21 mouse cellular contexts compared by ENCODE assay signal in genomic region chr6:100083868-100084477, GRCm38 (mm10).
DNase-seq lines count a peak whose midpoint lies in the region; ATAC-seq and TF ChIP-seq lines count a peak whose summit lies in the region.
"Had no signal": no experiment of that assay in that cellular context is flagged by ENCODE, and none has a peak within 500 bp of the region (broad histone marks: within the 10 kb centered on the region; RNA-seq: fewer than 3 reads in every experiment).

No protein-coding gene starts in this region.

- H3K4me2 ChIP-seq in midbrain, embryonic 11.5 days: no peak overlapping the region
- no peak overlapping the region for H3K4me2 ChIP-seq in midbrain, embryonic 14.5 days (ENCODE audit: low read length)
- H3K4me2 ChIP-seq: embryonic facial prominence, embryonic 13.5 days; embryonic facial prominence, embryonic 15.5 days; forebrain, embryonic 12.5 days had no signal

- no peak overlapping the region for H3K4me3 ChIP-seq in midbrain, embryonic 11.5 days (ENCODE audit: low read depth, low read length)
- H3K4me3 ChIP-seq in midbrain, embryonic 14.5 days (replicated peaks; ENCODE audit: low read depth, low read length): no peak overlapping the region
- H3K4me3 ChIP-seq in ES-E14 (ENCODE audit: insufficient read depth in 1 of 2, low read depth in 1 of 2, low read length in 2 of 2, poor library complexity in 1 of 2, severe bottlenecking in 1 of 2): no peak overlapping the region
- H3K4me3 ChIP-seq: embryonic facial prominence, embryonic 13.5 days; embryonic facial prominence, embryonic 15.5 days; erythroblast, embryonic 14.5 days; forebrain, embryonic 10.5 days; forebrain, embryonic 12.5 days had no signal

- in situ Hi-C loops in ES-E14 (cut with MboI; ENCODE audit: low sequenced_read_pairs in 2 of 2, unreplicated experiment in 2 of 2): no loop called here

- ATAC-seq in midbrain, embryonic 11.5 days (ENCODE audit: low FRiP score): no peak
- ATAC-seq in midbrain, embryonic 14.5 days (ENCODE audit: low FRiP score, low TSS enrichment): no peak
- ATAC-seq: forebrain, embryonic 14.5 days; forebrain, embryonic 16.5 days had no signal

- H3K36me3 ChIP-seq in midbrain, embryonic 11.5 days (ENCODE audit: control insufficient read depth, insufficient read depth, low read length): no peaks in the 10 kb centered on the region
- no peaks in the 10 kb centered on the region for H3K36me3 ChIP-seq in midbrain, embryonic 14.5 days (ENCODE audit: control insufficient read depth, insufficient read depth, low read length)
- no peaks in the 10 kb centered on the region for H3K36me3 ChIP-seq in ES-E14 (ENCODE audit: control insufficient read depth, insufficient read depth, low read length, poor library complexity, severe bottlenecking)
- H3K36me3 ChIP-seq: embryonic facial prominence, embryonic 13.5 days; embryonic facial prominence, embryonic 15.5 days; forebrain, embryonic 10.5 days; forebrain, embryonic 12.5 days had no signal

- H3K4me1 ChIP-seq in midbrain, embryonic 11.5 days (ENCODE audit: control insufficient read depth, insufficient read depth, low read length): no peaks in the 10 kb centered on the region
- no peaks in the 10 kb centered on the region for H3K4me1 ChIP-seq in midbrain, embryonic 14.5 days (ENCODE audit: control insufficient read depth, insufficient read depth, low read length)
- H3K4me1 ChIP-seq in ES-E14 (ENCODE audit: control insufficient read depth in 2 of 2, insufficient read depth in 2 of 2, low read length in 2 of 2, poor library complexity in 1 of 2): 0 out of 4 replicates have a peak, but pooled peaks cover 0 to 2% of the 10 kb centered on the region in 2 experiments
- H3K4me1 ChIP-seq: forebrain, embryonic 10.5 days; forebrain, embryonic 12.5 days had no signal

- H3K27ac ChIP-seq in midbrain, embryonic 11.5 days (ENCODE audit: low read depth, low read length): no peak overlapping the region
- no peak overlapping the region for H3K27ac ChIP-seq in midbrain, embryonic 14.5 days (replicated peaks; ENCODE audit: low read depth, low read length)
- H3K27ac ChIP-seq in ES-E14 (ENCODE audit: insufficient read depth, low read depth, low read length, poor library complexity, severe bottlenecking): no peak overlapping the region
- H3K27ac ChIP-seq: embryonic facial prominence, embryonic 13.5 days; embryonic facial prominence, embryonic 15.5 days; forebrain, embryonic 10.5 days; forebrain, embryonic 12.5 days had no signal

- no peaks in the 10 kb centered on the region for H3K9me3 ChIP-seq in midbrain, embryonic 11.5 days (ENCODE audit: control insufficient read depth, low read length)
- H3K9me3 ChIP-seq in midbrain, embryonic 14.5 days (ENCODE audit: control insufficient read depth, low read length): 0 out of 2 replicates have a peak, but pooled peaks cover 5% of the 10 kb centered on the region
- H3K9me3 ChIP-seq in ES-E14 (ENCODE audit: control insufficient read depth, insufficient read depth, low read depth, low read length): no peaks in the 10 kb centered on the region
- H3K9me3 ChIP-seq: embryonic facial prominence, embryonic 13.5 days; embryonic facial prominence, embryonic 15.5 days; forebrain, embryonic 10.5 days had no signal

- 94% methylated on average over 4 of the region's 4 CpGs for WGBS in midbrain, embryonic 11.5 days
- 97% methylated on average over 4 of the region's 4 CpGs for WGBS in midbrain, embryonic 14.5 days

- DNase-seq in midbrain, embryonic 11.5 days (ENCODE audit: low spot score, missing footprints): peak; percentile 0
- no peak for DNase-seq in midbrain, embryonic 14.5 days
- no peak for DNase-seq in ES-E14 (ENCODE audit: low read depth, low spot score)
- DNase-seq in adrenal gland, adult (ENCODE audit: inconsistent age in 2 of 2, low spot score in 1 of 2): no peak
- no peak for DNase-seq in liver
- DNase-seq: adrenal gland, adult 8-10 months; adrenal gland, postnatal 14 days; adrenal gland, postnatal 36 days; cerebellum, adult 11-12 months; cerebellum, adult 2 months; cerebellum, adult 9-10 months; cerebellum, postnatal 10 days; cerebellum, postnatal 25 days; embryo, embryonic 11 days had no signal

- H3K9ac ChIP-seq in midbrain, embryonic 11.5 days (ENCODE audit: low read length): no peak overlapping the region
- H3K9ac ChIP-seq in midbrain, embryonic 14.5 days (replicated peaks; ENCODE audit: low read length): no peak overlapping the region
- H3K9ac ChIP-seq in ES-E14 (ENCODE audit: insufficient read depth, low read depth, low read length, poor library complexity, severe bottlenecking): no peak overlapping the region
- H3K9ac ChIP-seq: embryonic facial prominence, embryonic 13.5 days; embryonic facial prominence, embryonic 15.5 days; forebrain, embryonic 12.5 days had no signal

- H3K27me3 ChIP-seq in midbrain, embryonic 11.5 days (ENCODE audit: control insufficient read depth, insufficient read depth, low read length): no peaks in the 10 kb centered on the region
- H3K27me3 ChIP-seq in midbrain, embryonic 14.5 days (ENCODE audit: control insufficient read depth, insufficient read depth, low read length): no peaks in the 10 kb centered on the region
- H3K27me3 ChIP-seq: embryonic facial prominence, embryonic 13.5 days; embryonic facial prominence, embryonic 15.5 days; forebrain, embryonic 12.5 days had no signal

TF ChIP-seq in ES-E14, 5 proteins besides CTCF, POLR2A, EP300 and RAD21:
- TF ChIP-seq MAFK (IDR thresholded peaks at IDR 0.05; ENCODE audit: insufficient read depth, low read depth, low read length) (no peak), CHD2 (IDR thresholded peaks at IDR 0.05; ENCODE audit: low read depth, low read length) (peak; percentile 65; the same call in 1 of the 2 replicates)
